Mouse (Mus musculus): Measurements from ENCODE around the gene Mrc1. TPM values are rescaled to one million over a fixed set of nuclear protein-coding genes. Genes with fewer than 3 reads are reported as not detected.

Mrc1 gene
- total RNA-seq, 1 experiment from 2014 or later: 1.6 TPM

Other genes with a start within 250 kb of the Mrc1 start
- 49.0 and 60.6 TPM in 2 replicates for gene Hacd1, start 173.3 kb upstream of the Mrc1 start, total RNA-seq (2017)
- 27.7 and 45.3 TPM in 2 replicates for gene Stam, start 155.3 kb upstream of the Mrc1 start, total RNA-seq (2017)
- not detected in 2 replicates for gene Tmem236, start 54.9 kb upstream of the Mrc1 start, total RNA-seq (2017)
- gene Slc39a12, start 158.9 kb downstream of the Mrc1 start, total RNA-seq (2017): not detected in 2 replicates